22 mouse cellular contexts compared by ENCODE assay signal in the genomic region with DNA sequence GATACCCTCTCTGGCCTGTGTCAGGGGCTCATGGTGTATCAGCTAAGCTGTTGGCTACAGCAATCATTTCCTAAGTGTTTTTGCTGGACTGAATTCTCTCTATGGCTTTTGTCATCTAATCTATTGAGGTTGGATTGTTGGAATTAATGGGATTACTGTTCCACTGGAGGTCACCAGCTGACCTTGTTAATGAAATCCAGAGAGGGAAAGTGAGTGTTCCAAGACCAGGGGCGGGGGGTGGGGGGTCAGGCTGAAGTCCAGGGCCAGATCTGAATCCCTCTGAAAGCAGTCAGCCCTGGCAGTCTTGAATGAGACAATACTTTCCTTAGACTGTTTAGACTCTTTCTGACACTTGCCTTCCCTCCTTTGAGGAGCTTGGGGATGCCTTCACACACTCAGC.
DNase-seq lines count a peak whose midpoint lies in the region; ATAC-seq and TF ChIP-seq lines count a peak whose summit lies in the region.
"Had no signal": no experiment of that assay in that cellular context is flagged by ENCODE, and none has a peak within 500 bp of the region (broad histone marks: within the 10 kb centered on the region; RNA-seq: fewer than 3 reads in every experiment).

No protein-coding gene starts in this region.

- no peaks in the 10 kb centered on the region for H3K9me3 ChIP-seq in embryonic facial prominence, embryonic 10.5 days
- no peaks in the 10 kb centered on the region for H3K9me3 ChIP-seq in liver, postnatal 0 days (ENCODE audit: low read length)
- H3K9me3 ChIP-seq: embryonic facial prominence, embryonic 12.5 days; forebrain, embryonic 13.5 days; heart, embryonic 15.5 days; hindbrain, embryonic 15.5 days had no signal

- no peak for ATAC-seq in frontal cortex, adult (ENCODE audit: low TSS enrichment)
- ATAC-seq in liver, postnatal 0 days, result no peak
- ATAC-seq: forebrain, embryonic 13.5 days; inflammation-experienced regulatory T-cells, adult 6 months; intestine, postnatal 0 days had no signal

- DNase-seq in heart, adult 11 months, result peak; percentile 51
- DNase-seq in heart, adult 9 months (ENCODE audit: low spot score in 2 of 2), result no peak
- peak; percentile 87 for DNase-seq in Muller cell, postnatal 12 days (ENCODE audit: inconsistent ontology term)
- peak; percentile 63 for DNase-seq in embryo, embryonic 10 days (ENCODE audit: low spot score)
- peak; percentile 54 for DNase-seq in embryonic facial prominence, embryonic 10.5 days (ENCODE audit: low spot score)
- no peak for DNase-seq in liver, postnatal 0 days
- DNase-seq in thymus, adult 2 months, result no peak
- DNase-seq: adrenal gland, adult 8-10 months; adrenal gland, postnatal 36 days; cerebellum, adult 11 months; cerebellum, adult 8-10 months; cerebellum, postnatal 14 days; gastrocnemius, postnatal 36 days; heart, adult 18-20 months had no signal

- TF ChIP-seq POLR2A in thymus, adult 2 months (IDR thresholded peaks at IDR 0.05; ENCODE audit: control insufficient read depth, extremely low read depth, insufficient read depth, low read length, poor library complexity), result no peak

- TF ChIP-seq CTCF in liver, postnatal 0 days (IDR thresholded peaks at IDR 0.05; ENCODE audit: low read depth), result no peak
- no peak for TF ChIP-seq CTCF in thymus, adult 2 months (IDR thresholded peaks at IDR 0.05; ENCODE audit: borderline replicate concordance, control insufficient read depth, extremely low read depth, insufficient read depth, low read length, poor library complexity)

- no peaks in the 10 kb centered on the region for H3K36me3 ChIP-seq in embryonic facial prominence, embryonic 10.5 days (replicated peaks)
- no peaks in the 10 kb centered on the region for H3K36me3 ChIP-seq in liver, postnatal 0 days (replicated peaks; ENCODE audit: insufficient read depth, low read length)
- H3K36me3 ChIP-seq in thymus, adult 2 months (ENCODE audit: control insufficient read depth, insufficient read depth, low read length), result no peaks in the 10 kb centered on the region
- H3K36me3 ChIP-seq: embryonic facial prominence, embryonic 12.5 days; heart, embryonic 15.5 days; hindbrain, embryonic 15.5 days had no signal

- H3K27ac ChIP-seq in embryonic facial prominence, embryonic 10.5 days (replicated peaks), result no peak overlapping the region
- no peak overlapping the region for H3K27ac ChIP-seq in liver, postnatal 0 days (ENCODE audit: low read depth)
- H3K27ac ChIP-seq in thymus, adult 2 months (ENCODE audit: control insufficient read depth, insufficient read depth, low read length), result no peak overlapping the region
- H3K27ac ChIP-seq: embryonic facial prominence, embryonic 12.5 days; forebrain, embryonic 13.5 days; heart, embryonic 15.5 days; hindbrain, embryonic 15.5 days had no signal

- H3K9ac ChIP-seq in liver, postnatal 0 days (replicated peaks), result no peak overlapping the region
- H3K9ac ChIP-seq: embryonic facial prominence, embryonic 12.5 days; forebrain, embryonic 13.5 days; heart, embryonic 15.5 days; hindbrain, embryonic 15.5 days had no signal

- peaks cover 48% of the 10 kb centered on the region for H3K4me1 ChIP-seq in embryonic facial prominence, embryonic 10.5 days
- H3K4me1 ChIP-seq in liver, postnatal 0 days (ENCODE audit: insufficient read depth), result no peaks in the 10 kb centered on the region
- no peaks in the 10 kb centered on the region for H3K4me1 ChIP-seq in thymus, adult 2 months (replicated peaks; ENCODE audit: control insufficient read depth, insufficient read depth, low read length)
- H3K4me1 ChIP-seq: embryonic facial prominence, embryonic 12.5 days had no signal

- TF ChIP-seq EP300 in liver, postnatal 0 days (IDR thresholded peaks at IDR 0.05; ENCODE audit: low read depth), result no peak

- 18% methylated on average over 1 of the region's 1 CpGs for WGBS in embryonic facial prominence, embryonic 10.5 days
- 53% methylated on average over 1 of the region's 1 CpGs for WGBS in liver, postnatal 0 days (ENCODE audit: insufficient replicate concordance)
- 73% methylated on average over 1 of the region's 1 CpGs for WGBS in thymus, adult 2 months

- H3K4me3 ChIP-seq in embryonic facial prominence, embryonic 10.5 days, result no peak overlapping the region
- H3K4me3 ChIP-seq in liver, postnatal 0 days (ENCODE audit: low read depth, low read length), result no peak overlapping the region
- no peak overlapping the region for H3K4me3 ChIP-seq in thymus, adult 2 months (ENCODE audit: control insufficient read depth, insufficient read depth, low read length)
- H3K4me3 ChIP-seq: embryonic facial prominence, embryonic 12.5 days; forebrain, embryonic 13.5 days; heart, embryonic 15.5 days; hindbrain, embryonic 15.5 days had no signal

- peaks cover 34% of the 10 kb centered on the region for H3K27me3 ChIP-seq in embryonic facial prominence, embryonic 10.5 days (replicated peaks; ENCODE audit: low read depth, poor library complexity, severe bottlenecking)
- H3K27me3 ChIP-seq in liver, postnatal 0 days (ENCODE audit: insufficient read depth, low read length), result no peaks in the 10 kb centered on the region
- no peaks in the 10 kb centered on the region for H3K27me3 ChIP-seq in thymus, adult 2 months (ENCODE audit: control insufficient read depth, insufficient read depth, low read length)
- H3K27me3 ChIP-seq: embryonic facial prominence, embryonic 12.5 days; heart, embryonic 15.5 days had no signal

- H3K4me2 ChIP-seq in liver, postnatal 0 days (ENCODE audit: low read depth, low read length), result no peak overlapping the region
- H3K4me2 ChIP-seq: embryonic facial prominence, embryonic 12.5 days; forebrain, embryonic 13.5 days; heart, embryonic 11.5 days; heart, embryonic 15.5 days; hindbrain, embryonic 15.5 days had no signal

Comparison
In these comparisons a context has a peak if more than half of its experiments do, and no peak if none do; other contexts are left out.
1. DNase-seq: peak in heart, adult 11 months (single experiment), Muller cell, postnatal 12 days (single experiment), embryo, embryonic 10 days (single experiment) and embryonic facial prominence, embryonic 10.5 days (single experiment); none in heart, adult 9 months (0 of 2), liver, postnatal 0 days (single experiment) and thymus, adult 2 months (single experiment).